In genomic region chr8:8870487-8870886, GRCm38 (mm10) we compare ENCODE assay signal across 13 mouse cellular contexts.
DNase-seq lines count a peak whose midpoint lies in the region; ATAC-seq lines count a peak whose summit lies in the region.
"Had no signal": no experiment of that assay in that cellular context is flagged by ENCODE, and none has a peak within 500 bp of the region (broad histone marks: within the 10 kb centered on the region; RNA-seq: fewer than 3 reads in every experiment).

No protein-coding gene starts in this region.

- no peak for DNase-seq in heart, embryonic 10.5 days (ENCODE audit: low spot score)
- peak; percentile 69 for DNase-seq in midbrain, embryonic 14.5 days
- no peak for DNase-seq in kidney, adult 11 months
- DNase-seq in ovary, postnatal 36 days (ENCODE audit: low spot score) = no peak
- DNase-seq: lung, adult 18-20 months; right cerebral cortex, postnatal 14 days had no signal

- no peaks in the 10 kb centered on the region for H3K9me3 ChIP-seq in heart, embryonic 15.5 days (replicated peaks)
- H3K9me3 ChIP-seq in heart, embryonic 10.5 days = no peaks in the 10 kb centered on the region
- no peaks in the 10 kb centered on the region for H3K9me3 ChIP-seq in hindbrain, embryonic 12.5 days (replicated peaks)
- no peaks in the 10 kb centered on the region for H3K9me3 ChIP-seq in midbrain, embryonic 14.5 days (ENCODE audit: control insufficient read depth, low read length)
- no peaks in the 10 kb centered on the region for H3K9me3 ChIP-seq in kidney, embryonic 16.5 days (ENCODE audit: low read length)
- H3K9me3 ChIP-seq: heart, embryonic 13.5 days; limb, embryonic 12.5 days had no signal

- 0 out of 2 replicates have a peak, but pooled peaks have one; percentile 22 for ATAC-seq in heart, embryonic 15.5 days (replicated peaks; ENCODE audit: insufficient number of reproducible peaks, insufficient read depth, low FRiP score, low read depth)
- peak; percentile 84 for ATAC-seq in hindbrain, embryonic 12.5 days (ENCODE audit: low FRiP score)
- peak; percentile 57; the same call in 1 of the 2 replicates for ATAC-seq in midbrain, embryonic 14.5 days (ENCODE audit: low FRiP score, low TSS enrichment)
- no peak for ATAC-seq in megakaryocyte-erythroid progenitor cell, adult 5-6 weeks (replicated peaks; ENCODE audit: low FRiP score, low TSS enrichment, poor library complexity, severe bottlenecking)
- ATAC-seq in kidney, embryonic 16.5 days (ENCODE audit: low FRiP score, low TSS enrichment) = no peak
- ATAC-seq: intestine, embryonic 16.5 days had no signal

- no peak overlapping the region for H3K4me2 ChIP-seq in heart, embryonic 15.5 days
- no peak overlapping the region for H3K4me2 ChIP-seq in hindbrain, embryonic 12.5 days (replicated peaks)
- H3K4me2 ChIP-seq in midbrain, embryonic 14.5 days (ENCODE audit: low read length) = no peak overlapping the region
- no peak overlapping the region for H3K4me2 ChIP-seq in kidney, embryonic 16.5 days (replicated peaks; ENCODE audit: low read depth, low read length)
- H3K4me2 ChIP-seq: heart, embryonic 13.5 days; limb, embryonic 12.5 days had no signal

- no peaks in the 10 kb centered on the region for H3K4me1 ChIP-seq in heart, embryonic 15.5 days (replicated peaks)
- H3K4me1 ChIP-seq in heart, embryonic 10.5 days = peaks cover 12% of the 10 kb centered on the region
- H3K4me1 ChIP-seq in hindbrain, embryonic 12.5 days = peaks cover 20% of the 10 kb centered on the region
- H3K4me1 ChIP-seq in midbrain, embryonic 14.5 days (ENCODE audit: control insufficient read depth, insufficient read depth, low read length) = peaks cover 6% of the 10 kb centered on the region
- H3K4me1 ChIP-seq in kidney, embryonic 16.5 days (ENCODE audit: insufficient read depth, low read length) = peaks cover 18% of the 10 kb centered on the region

- no peaks in the 10 kb centered on the region for H3K36me3 ChIP-seq in heart, embryonic 15.5 days
- no peaks in the 10 kb centered on the region for H3K36me3 ChIP-seq in heart, embryonic 10.5 days
- no peaks in the 10 kb centered on the region for H3K36me3 ChIP-seq in hindbrain, embryonic 12.5 days
- no peaks in the 10 kb centered on the region for H3K36me3 ChIP-seq in midbrain, embryonic 14.5 days (ENCODE audit: control insufficient read depth, insufficient read depth, low read length)
- H3K36me3 ChIP-seq in kidney, embryonic 16.5 days (ENCODE audit: insufficient read depth, low read length) = no peaks in the 10 kb centered on the region
- H3K36me3 ChIP-seq: heart, embryonic 13.5 days; limb, embryonic 12.5 days had no signal

- no peak overlapping the region for H3K9ac ChIP-seq in heart, embryonic 15.5 days
- H3K9ac ChIP-seq in hindbrain, embryonic 12.5 days = no peak overlapping the region
- 0 out of 2 replicates have a peak overlapping the region, but pooled peaks have one; percentile 1 for H3K9ac ChIP-seq in midbrain, embryonic 14.5 days (replicated peaks; ENCODE audit: low read length)
- no peak overlapping the region for H3K9ac ChIP-seq in kidney, embryonic 16.5 days (replicated peaks; ENCODE audit: low read length)
- H3K9ac ChIP-seq: heart, embryonic 13.5 days; limb, embryonic 12.5 days had no signal

- 14% methylated on average over 4 of the region's 4 CpGs for WGBS in heart, embryonic 15.5 days
- 7% methylated on average over 4 of the region's 4 CpGs for WGBS in heart, embryonic 10.5 days
- WGBS in hindbrain, embryonic 12.5 days = 0% methylated on average over 4 of the region's 4 CpGs
- 1% methylated on average over 4 of the region's 4 CpGs for WGBS in midbrain, embryonic 14.5 days
- 18% methylated on average over 4 of the region's 4 CpGs for WGBS in kidney, embryonic 16.5 days

- no peaks in the 10 kb centered on the region for H3K27me3 ChIP-seq in heart, embryonic 15.5 days
- no peaks in the 10 kb centered on the region; the same call in 1 of the 2 replicates for H3K27me3 ChIP-seq in heart, embryonic 10.5 days (ENCODE audit: insufficient read depth, poor library complexity, severe bottlenecking)
- H3K27me3 ChIP-seq in hindbrain, embryonic 12.5 days = peaks cover 9% of the 10 kb centered on the region; the same call in 1 of the 2 replicates
- H3K27me3 ChIP-seq in midbrain, embryonic 14.5 days (ENCODE audit: control insufficient read depth, insufficient read depth, low read length) = peaks cover 65% of the 10 kb centered on the region
- no peaks in the 10 kb centered on the region for H3K27me3 ChIP-seq in kidney, embryonic 16.5 days (ENCODE audit: insufficient read depth, low read length)
- H3K27me3 ChIP-seq: heart, embryonic 13.5 days; limb, embryonic 12.5 days had no signal

- H3K4me3 ChIP-seq in heart, embryonic 15.5 days = no peak overlapping the region
- H3K4me3 ChIP-seq in heart, embryonic 10.5 days = no peak overlapping the region
- H3K4me3 ChIP-seq in hindbrain, embryonic 12.5 days = no peak overlapping the region
- H3K4me3 ChIP-seq in midbrain, embryonic 14.5 days (replicated peaks; ENCODE audit: low read depth, low read length) = no peak overlapping the region
- no peak overlapping the region for H3K4me3 ChIP-seq in kidney, embryonic 16.5 days (ENCODE audit: low read length)
- H3K4me3 ChIP-seq: heart, embryonic 13.5 days; limb, embryonic 12.5 days had no signal

- H3K27ac ChIP-seq in heart, embryonic 15.5 days = no peak overlapping the region
- no peak overlapping the region for H3K27ac ChIP-seq in heart, embryonic 10.5 days
- H3K27ac ChIP-seq in hindbrain, embryonic 12.5 days = 0 out of 2 replicates have a peak overlapping the region, but pooled peaks have one; percentile 48
- H3K27ac ChIP-seq in midbrain, embryonic 14.5 days (replicated peaks; ENCODE audit: low read depth, low read length) = no peak overlapping the region
- no peak overlapping the region for H3K27ac ChIP-seq in kidney, embryonic 16.5 days (ENCODE audit: low read length)
- H3K27ac ChIP-seq: heart, embryonic 13.5 days; limb, embryonic 12.5 days had no signal

Comparison
In these comparisons a context has a peak if more than half of its experiments do, and no peak if none do; other contexts are left out.
1. ATAC-seq: peak in heart, embryonic 15.5 days (single experiment), hindbrain, embryonic 12.5 days (single experiment) and midbrain, embryonic 14.5 days (single experiment); none in megakaryocyte-erythroid progenitor cell, adult 5-6 weeks (single experiment) and kidney, embryonic 16.5 days (single experiment).